Mouse (Mus musculus): ENCODE results near the gene Mcfd2. TPM values are rescaled to one million over a fixed set of nuclear protein-coding genes. Genes with fewer than 3 reads are reported as not detected.
A peak's percentile ranks its signal among the peaks of the same experiment; 100 is the strongest.

Gene Mcfd2
- polyA plus RNA-seq, 1 experiment from 2014 or later, result 92.1 TPM

DNA sequence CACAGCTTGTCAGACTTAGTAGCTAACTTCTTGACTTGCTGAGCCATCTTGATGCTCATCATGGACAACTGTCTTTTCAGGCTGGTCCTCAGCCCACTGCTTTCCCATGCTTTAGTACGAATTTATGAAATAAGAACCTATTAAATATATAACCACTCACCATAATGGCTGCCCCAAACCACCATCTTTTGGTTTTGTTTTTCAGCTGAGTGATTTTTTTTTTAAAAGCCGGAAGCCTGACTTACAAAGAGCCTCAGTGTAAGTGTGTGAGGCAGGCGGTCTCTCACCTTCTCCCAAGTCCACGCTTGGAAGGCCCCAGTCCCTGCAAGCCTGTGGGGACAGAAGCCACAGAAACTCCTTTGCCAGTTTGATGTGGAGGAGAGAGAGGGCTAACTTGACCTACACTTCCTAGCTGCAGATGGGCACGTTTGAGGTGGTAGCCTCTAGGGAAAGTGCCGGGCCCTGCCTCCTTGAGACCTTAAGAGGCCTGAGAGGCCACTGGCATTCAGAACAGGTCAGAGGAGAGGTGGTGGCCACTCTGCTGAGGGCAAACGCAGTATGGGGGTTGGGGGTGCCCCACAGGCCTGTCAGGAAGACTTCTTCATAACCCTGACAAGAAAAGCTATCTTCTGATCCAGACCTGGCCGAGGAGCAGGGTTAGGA, 20.9 kb upstream of the Mcfd2 start:
- no peak overlapping the region for H3K4me3 ChIP-seq
- ATAC-seq (ENCODE audit: insufficient number of reproducible peaks, low FRiP score, low TSS enrichment, low read depth), result no peak
- no peaks in the 10 kb centered on the region for H3K36me3 ChIP-seq
- no peak overlapping the region for H3K4me2 ChIP-seq
- H3K27ac ChIP-seq, result 0 out of 2 replicates have a peak overlapping the region, but pooled peaks have one; percentile 19
- H3K27me3 ChIP-seq, result peaks cover 24% of the 10 kb centered on the region
- no peak overlapping the region for H3K9ac ChIP-seq
- peaks cover 32% of the 10 kb centered on the region for H3K4me1 ChIP-seq
- no peaks in the 10 kb centered on the region for H3K9me3 ChIP-seq
- 58% methylated on average over 8 of the region's 8 CpGs for whole genome bisulfite sequencing

DNA sequence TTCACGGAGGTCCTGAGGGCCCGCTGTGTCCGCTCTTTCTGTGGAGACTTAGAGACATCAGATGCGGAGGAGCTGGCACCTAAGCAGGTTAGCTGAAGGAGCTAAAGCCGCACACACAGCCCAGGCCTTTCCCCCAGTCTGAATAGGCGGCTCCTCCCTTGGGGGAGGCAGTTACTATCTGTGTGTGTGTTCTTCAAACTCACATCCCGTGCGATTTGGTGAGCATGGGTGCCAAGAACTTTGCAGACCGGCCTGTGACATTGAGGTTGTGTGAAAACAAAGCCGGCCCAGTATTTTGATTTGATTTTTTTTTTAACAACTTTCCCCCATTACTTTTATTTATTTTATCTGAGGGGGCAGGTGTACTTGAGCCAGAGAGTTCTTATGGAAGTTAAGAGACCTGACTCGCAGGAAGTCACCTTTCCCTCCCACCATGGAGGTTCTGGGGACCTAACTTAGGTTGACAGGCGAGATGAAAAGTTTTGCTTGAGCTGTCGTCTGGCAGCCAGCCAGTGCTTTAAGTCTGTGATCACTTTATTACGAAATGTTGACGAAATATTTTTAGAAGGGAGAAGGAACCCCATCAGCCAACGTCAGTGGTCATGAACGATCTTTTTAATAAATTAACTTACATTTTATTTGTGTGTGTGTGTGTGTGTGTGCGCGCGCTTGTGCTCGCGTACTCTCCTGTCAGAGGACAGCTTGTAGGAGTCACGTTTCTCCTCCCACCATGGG, 20.2 kb upstream of the Mcfd2 start:
- no peaks in the 10 kb centered on the region for H3K9me3 ChIP-seq
- H3K4me1 ChIP-seq, result peaks cover 39% of the 10 kb centered on the region
- ATAC-seq (ENCODE audit: insufficient number of reproducible peaks, low FRiP score, low TSS enrichment, low read depth), result no peak
- H3K36me3 ChIP-seq, result no peaks in the 10 kb centered on the region
- no peak overlapping the region for H3K27ac ChIP-seq
- H3K9ac ChIP-seq, result no peak overlapping the region
- peaks cover 24% of the 10 kb centered on the region for H3K27me3 ChIP-seq
- H3K4me3 ChIP-seq, result no peak overlapping the region
- no peak overlapping the region for H3K4me2 ChIP-seq
- 66% methylated on average over 23 of the region's 23 CpGs for WGBS

- Histone ChIP-seq H3K36me3 (no peaks in the 10 kb centered on the region), H3K4me3 (peak overlapping the region; percentile 76; the same call in 1 of the 2 replicates), H3K4me1 (peaks cover 39% of the 10 kb centered on the region), H3K9me3 (no peaks in the 10 kb centered on the region), H3K27ac (no peak overlapping the region), H3K27me3 (peaks cover 24% of the 10 kb centered on the region), H3K4me2 (peak overlapping the region; percentile 99; the same call in 1 of the 2 replicates), H3K9ac (no peak overlapping the region)
- WGBS, result 66% methylated on average over 7 of the region's 7 CpGs
- ATAC-seq (ENCODE audit: insufficient number of reproducible peaks, low FRiP score, low TSS enrichment, low read depth), result no peak
Observed at GRCm38 (mm10) chr17:87284482-87285040, 18.8 kb upstream of the Mcfd2 start.

- peak overlapping the region; percentile 99 for H3K4me2 ChIP-seq
- H3K27ac ChIP-seq, result no peak overlapping the region
- peaks cover 24% of the 10 kb centered on the region for H3K27me3 ChIP-seq
- ATAC-seq (ENCODE audit: insufficient number of reproducible peaks, low FRiP score, low TSS enrichment, low read depth), result no peak
- no peaks in the 10 kb centered on the region for H3K9me3 ChIP-seq
- no peaks in the 10 kb centered on the region for H3K36me3 ChIP-seq
- peak overlapping the region; percentile 76 for H3K4me3 ChIP-seq
- 0 out of 2 replicates have a peak overlapping the region, but pooled peaks have one; percentile 50 for H3K9ac ChIP-seq
- peaks cover 39% of the 10 kb centered on the region for H3K4me1 ChIP-seq
- WGBS, result 8% methylated on average over 21 of the region's 21 CpGs
Observed at GRCm38 (mm10) chr17:87283755-87284481, 18.2 kb upstream of the Mcfd2 start.

GRCm38 (mm10) chr17:87283055-87283754, 17.5 kb upstream of the Mcfd2 start:
- ATAC-seq (ENCODE audit: insufficient number of reproducible peaks, low FRiP score, low TSS enrichment, low read depth), result peak; percentile 30; the same call in 1 of the 2 replicates
- H3K4me2 ChIP-seq, result peak overlapping the region; percentile 99
- peaks cover 39% of the 10 kb centered on the region for H3K4me1 ChIP-seq
- under 1% methylated on average over 56 of the region's 56 CpGs for WGBS
- H3K4me3 ChIP-seq, result peak overlapping the region; percentile 76
- H3K27me3 ChIP-seq, result peaks cover 24% of the 10 kb centered on the region
- H3K9ac ChIP-seq, result peak overlapping the region; percentile 50
- H3K9me3 ChIP-seq, result no peaks in the 10 kb centered on the region
- H3K27ac ChIP-seq, result peak overlapping the region; percentile 94
- H3K36me3 ChIP-seq, result no peaks in the 10 kb centered on the region

DNA sequence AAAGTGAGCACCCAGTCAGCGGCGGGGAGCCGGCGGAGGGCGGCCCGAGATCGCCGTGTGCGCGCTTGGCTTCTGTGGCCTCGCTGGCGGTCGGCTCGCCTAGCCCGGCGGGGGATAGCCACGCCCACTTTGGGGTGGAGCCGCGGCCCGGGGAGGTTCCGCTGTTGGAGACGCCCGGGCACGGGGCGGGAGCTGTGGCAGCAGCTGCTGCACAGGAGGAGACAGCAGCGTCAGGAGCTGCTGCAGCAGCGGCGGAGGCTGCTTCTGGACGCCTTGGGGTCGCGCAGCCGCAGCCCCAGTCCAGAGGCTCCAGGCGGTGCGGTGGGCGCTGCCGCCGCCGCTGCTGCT, 16.9 kb upstream of the Mcfd2 start, which contains the start of gene Ttc7:
TSS of gene Ttc7 (plus strand) at position 181 of the 348 bp plus-strand sequence.
- Histone ChIP-seq H3K9me3 (no peaks in the 10 kb centered on the region), H3K27ac (peak within 1 kb of the TSS; percentile 94), H3K4me3 (peak within 1 kb of the TSS; percentile 76), H3K4me1 (peaks cover 39% of the 10 kb centered on the region), H3K4me2 (peak within 1 kb of the TSS; percentile 99), H3K36me3 (no peaks in the 10 kb centered on the region), H3K27me3 (peaks cover 24% of the 10 kb centered on the region), H3K9ac (peak within 1 kb of the TSS; percentile 79)
- WGBS, result under 1% methylated on average over 34 of the region's 38 CpGs
- peak; percentile 90 for ATAC-seq (ENCODE audit: insufficient number of reproducible peaks, low FRiP score, low TSS enrichment, low read depth)

GRCm38 (mm10) chr17:87282007-87282705, 16.4 kb upstream of the Mcfd2 start:
- Histone ChIP-seq H3K27me3 (peaks cover 24% of the 10 kb centered on the region), H3K9me3 (no peaks in the 10 kb centered on the region), H3K4me3 (peak overlapping the region; percentile 76), H3K4me2 (peak overlapping the region; percentile 99), H3K9ac (peak overlapping the region; percentile 79), H3K27ac (peak overlapping the region; percentile 94), H3K36me3 (no peaks in the 10 kb centered on the region), H3K4me1 (peaks cover 38% of the 10 kb centered on the region)
- ATAC-seq (ENCODE audit: insufficient number of reproducible peaks, low FRiP score, low TSS enrichment, low read depth), result peak; percentile 72; the same call in 1 of the 2 replicates
- WGBS, result under 1% methylated on average over 44 of the region's 44 CpGs

DNA sequence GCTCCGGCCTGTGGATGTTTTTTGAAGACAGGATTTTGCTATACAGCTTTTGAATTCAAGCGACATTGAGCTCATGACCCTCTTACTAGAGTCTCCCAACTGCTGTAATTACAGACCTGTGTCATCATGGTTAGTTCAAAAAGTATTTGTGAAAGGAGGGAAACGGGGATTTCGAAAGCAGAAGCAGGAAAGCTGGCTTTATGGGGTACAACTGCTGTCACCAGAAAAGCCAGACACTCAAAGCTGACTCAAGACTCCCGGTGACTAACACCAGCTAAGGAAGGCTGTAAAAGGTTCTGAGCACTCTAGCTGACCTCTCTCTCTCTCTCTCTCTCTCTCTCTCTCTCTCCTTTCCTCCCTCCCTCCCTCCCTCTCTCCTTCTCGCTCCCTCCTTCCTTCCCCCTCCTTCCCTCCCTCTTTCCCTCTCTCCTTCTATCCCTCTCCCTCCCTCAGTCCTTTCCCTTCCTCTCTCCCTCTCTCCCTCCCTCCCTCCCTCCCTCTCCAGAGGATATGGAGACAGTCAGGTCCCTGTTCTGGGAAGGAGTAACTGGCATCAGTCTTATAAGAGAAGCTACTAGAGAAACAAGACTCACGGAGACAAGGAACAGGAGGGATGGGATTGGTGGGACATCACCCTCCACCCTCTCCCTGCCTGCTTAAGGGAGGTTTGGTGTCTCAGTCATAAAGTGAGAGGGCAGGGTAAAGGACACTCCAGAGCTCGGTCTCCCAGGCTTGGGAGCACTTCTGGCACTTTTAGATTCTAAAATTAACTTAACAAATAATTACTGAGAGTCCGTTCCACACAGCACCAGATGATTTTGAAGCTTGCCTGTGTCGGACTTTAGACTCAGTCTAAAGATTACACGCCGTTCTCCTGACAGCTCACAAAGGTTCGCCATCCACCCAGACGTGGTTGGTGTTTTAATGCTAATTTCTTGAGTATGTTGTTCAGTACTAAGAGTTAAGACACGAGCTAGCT, 9.9 kb upstream of the Mcfd2 start:
- ATAC-seq (ENCODE audit: insufficient number of reproducible peaks, low FRiP score, low TSS enrichment, low read depth), result no peak
- H3K4me2 ChIP-seq, result no peak overlapping the region
- H3K9me3 ChIP-seq, result no peaks in the 10 kb centered on the region
- H3K4me1 ChIP-seq, result no peaks in the 10 kb centered on the region
- no peak overlapping the region for H3K9ac ChIP-seq
- H3K36me3 ChIP-seq, result no peaks in the 10 kb centered on the region
- H3K4me3 ChIP-seq, result no peak overlapping the region
- WGBS, result 47% methylated on average over 15 of the region's 15 CpGs
- H3K27ac ChIP-seq, result no peak overlapping the region
- H3K27me3 ChIP-seq, result no peaks in the 10 kb centered on the region

DNA sequence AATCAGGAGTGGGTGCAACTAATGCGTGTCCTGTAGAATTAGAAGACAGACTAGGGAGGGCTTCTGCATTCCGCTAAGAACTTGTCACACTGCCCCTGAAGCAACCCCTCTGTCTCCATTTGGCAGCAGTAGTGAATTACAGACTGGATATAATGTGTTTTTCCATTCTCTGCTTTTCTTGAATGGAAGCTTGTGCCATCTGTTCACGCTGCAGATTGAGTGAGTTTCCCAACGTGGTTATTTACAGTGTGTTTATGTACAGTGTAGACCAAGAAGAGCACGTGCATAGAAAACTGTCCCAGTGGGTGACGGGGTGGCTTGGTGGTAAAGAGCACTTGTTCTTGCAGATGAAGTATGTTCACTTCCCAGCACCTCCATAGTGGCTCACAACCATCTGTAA, 3.7 kb upstream of the Mcfd2 start:
- Histone ChIP-seq H3K9me3 (no peaks in the 10 kb centered on the region), H3K4me3 (no peak overlapping the region), H3K27me3 (no peaks in the 10 kb centered on the region), H3K9ac (no peak overlapping the region), H3K27ac (no peak overlapping the region), H3K36me3 (no peaks in the 10 kb centered on the region), H3K4me1 (peaks cover 8% of the 10 kb centered on the region), H3K4me2 (no peak overlapping the region)
- no peak for ATAC-seq (ENCODE audit: insufficient number of reproducible peaks, low FRiP score, low TSS enrichment, low read depth)
- 69% methylated on average over 6 of the region's 6 CpGs for WGBS
